Mouse (Mus musculus): ENCODE measurements around the gene Ncs1.

GRCm38 (mm10) chr2:31263039-31263461, 17.4 kb downstream of the Ncs1 start:
- TF ChIP-seq CTCF (IDR thresholded peaks at IDR 0.05; ENCODE audit: control insufficient read depth, insufficient read depth, insufficient read length) (no peak), FOSL1 (IDR thresholded peaks at IDR 0.05; ENCODE audit: insufficient read depth, low read length, poor library complexity, severe bottlenecking) (no peak), USF1 (IDR thresholded peaks at IDR 0.05; ENCODE audit: low read depth) (no peak)

Measured in C2C12 (cell line).